Mouse (Mus musculus) forebrain, embryonic 14.5 days (tissue): ENCODE measurements around the gene Clrn1. TPM values are rescaled to one million over a fixed set of nuclear protein-coding genes. Genes with fewer than 3 reads are reported as not detected.
A peak's percentile ranks its signal among the peaks of the same experiment; 100 is the strongest.

Experiments
- ATAC-seq: fragments of 200-750 bp; cut with Nextera tagmentation; 2 replicates; pipeline ENCODE4 v1.8.0; 2017; ENCODE audit warnings: mild to moderate bottlenecking, moderate library complexity
- DNase-seq: peaks from one replicate; pipeline ENCODE4 v3.0.0-alpha.2; 2015; ENCODE audit warnings: low spot score
- H3K27ac ChIP-seq: fragments of 300-500 bp; sonication (generic); 2 replicates; pipeline ENCODE4 v1.5.1; 2014; ENCODE audit warnings: low read depth, mild to moderate bottlenecking, control low read depth, low read length, moderate library complexity
- H3K27me3 ChIP-seq: fragments of 300-500 bp; sonication (generic); replicated peaks from 2 replicates; pipeline ENCODE4 v1.6.1; 2014; ENCODE audit warnings: low read length, control low read depth, mixed read lengths; ENCODE audit not compliant: control insufficient read depth, insufficient read depth
- H3K36me3 ChIP-seq: fragments of 300-500 bp; sonication (generic); 2 replicates; pipeline ENCODE4 v1.6.1; 2014; ENCODE audit warnings: low read length, control low read depth; ENCODE audit not compliant: control insufficient read depth, insufficient read depth
- H3K4me1 ChIP-seq: fragments of 300-500 bp; sonication (generic); 2 replicates; pipeline ENCODE4 v1.6.1; 2014; ENCODE audit warnings: antibody characterized with exemption, low read length, control low read depth; ENCODE audit not compliant: control insufficient read depth, insufficient read depth
- H3K4me2 ChIP-seq: fragments of 300-500 bp; sonication (generic); 2 replicates; pipeline ENCODE4 v1.6.1; 2014; ENCODE audit warnings: mild to moderate bottlenecking, control low read depth, low read length
- H3K4me3 ChIP-seq: fragments of 300-500 bp; sonication (generic); 2 replicates; pipeline ENCODE4 v1.5.1; 2014; ENCODE audit warnings: low read depth, low read length, control low read depth
- H3K9ac ChIP-seq: fragments of 300-500 bp; sonication (generic); 2 replicates; pipeline ENCODE4 v1.6.1; 2014; ENCODE audit warnings: mild to moderate bottlenecking, low read length, control low read depth, moderate library complexity
- H3K9me3 ChIP-seq: fragments of 300-500 bp; sonication (generic); replicated peaks from 2 replicates; pipeline ENCODE4 v1.6.1; 2016; ENCODE audit warnings: low read length, control low read depth, mixed read lengths; ENCODE audit not compliant: control insufficient read depth
- WGBS: fragments of 180-500 bp; shearing (Covaris S2); extraction: QIAGEN DNeasy Blood & Tissue Kit; methylation state at CpG from one replicate; pipeline ENCODE4 v1.1.7; 2014; 5-methylcytosine and 5-hydroxymethylcytosine counted together
- polyA plus RNA-seq: library from polyadenylated mRNA; unstranded; fragments of >200 nt; fragmentation: Nextera tagmentation; extraction: Ambion mirVana; gene quantifications from 2 replicates; pipeline ENCODE4 v1.2.1, GENCODE M21; 2014

Gene Clrn1
- polyA plus RNA-seq, 1 experiment from 2014 or later, result 0.51 TPM

GRCm38 (mm10) chr3:58862976-58863375, 22.2 kb downstream of the Clrn1 start:
- WGBS, result 77% methylated on average over 2 of the region's 2 CpGs
- ATAC-seq (no peak), DNase-seq (no peak)

DNA sequence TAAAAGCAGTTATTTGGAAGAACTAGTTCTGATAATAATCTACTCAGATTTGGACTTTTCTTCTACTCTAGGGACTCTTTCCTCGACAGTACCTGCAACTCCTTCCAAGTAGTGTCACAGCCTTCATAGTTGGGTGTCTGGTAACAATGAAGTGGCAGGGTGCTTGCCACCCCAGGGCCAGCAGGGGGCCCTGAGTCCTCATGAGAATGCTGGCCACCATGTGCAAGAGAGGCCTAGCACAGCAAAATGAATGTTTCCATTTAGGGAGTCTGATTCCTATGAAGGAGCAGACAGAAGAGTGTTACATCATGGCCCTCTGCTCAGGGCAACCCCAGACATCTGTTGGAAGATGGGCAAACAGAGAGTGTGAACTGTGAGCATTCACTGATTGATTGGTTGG, 41.7 kb downstream of the Clrn1 start:
- H3K27ac ChIP-seq, result no peak overlapping the region
- H3K4me3 ChIP-seq, result no peak overlapping the region
- no peaks in the 10 kb centered on the region for H3K4me1 ChIP-seq
- ATAC-seq (0 out of 2 replicates have a peak, but pooled peaks have one; percentile 34), DNase-seq (peak; percentile 42)
- H3K36me3 ChIP-seq, result no peaks in the 10 kb centered on the region
- H3K9me3 ChIP-seq, result no peaks in the 10 kb centered on the region
- no peak overlapping the region for H3K9ac ChIP-seq
- no peaks in the 10 kb centered on the region for H3K27me3 ChIP-seq
- 79% methylated on average over 1 of the region's 1 CpGs for WGBS
- H3K4me2 ChIP-seq, result no peak overlapping the region

More at GRCm38 (mm10) chr3:58862976-58863375, 22.2 kb downstream of the Clrn1 start:
- H3K36me3 ChIP-seq, result no peaks in the 10 kb centered on the region
- no peak overlapping the region for H3K4me2 ChIP-seq
- H3K4me3 ChIP-seq, result no peak overlapping the region
- no peaks in the 10 kb centered on the region for H3K9me3 ChIP-seq
- no peak overlapping the region for H3K9ac ChIP-seq
- no peaks in the 10 kb centered on the region for H3K4me1 ChIP-seq
- no peak overlapping the region for H3K27ac ChIP-seq
- no peaks in the 10 kb centered on the region for H3K27me3 ChIP-seq

- no peak overlapping the region for H3K9ac ChIP-seq
- H3K9me3 ChIP-seq, result no peaks in the 10 kb centered on the region
- H3K27ac ChIP-seq, result no peak overlapping the region
- peak; percentile 61 for DNase-seq
- 86% methylated on average over 5 of the region's 5 CpGs for WGBS
- H3K27me3 ChIP-seq, result no peaks in the 10 kb centered on the region
- 0 out of 2 replicates have a peak, but pooled peaks have one; percentile 66 for ATAC-seq
- H3K36me3 ChIP-seq, result no peaks in the 10 kb centered on the region
- H3K4me3 ChIP-seq, result no peak overlapping the region
- H3K4me1 ChIP-seq, result no peaks in the 10 kb centered on the region
- H3K4me2 ChIP-seq, result no peak overlapping the region
Observed at GRCm38 (mm10) chr3:58833442-58834160, 51.5 kb downstream of the Clrn1 start.

DNA sequence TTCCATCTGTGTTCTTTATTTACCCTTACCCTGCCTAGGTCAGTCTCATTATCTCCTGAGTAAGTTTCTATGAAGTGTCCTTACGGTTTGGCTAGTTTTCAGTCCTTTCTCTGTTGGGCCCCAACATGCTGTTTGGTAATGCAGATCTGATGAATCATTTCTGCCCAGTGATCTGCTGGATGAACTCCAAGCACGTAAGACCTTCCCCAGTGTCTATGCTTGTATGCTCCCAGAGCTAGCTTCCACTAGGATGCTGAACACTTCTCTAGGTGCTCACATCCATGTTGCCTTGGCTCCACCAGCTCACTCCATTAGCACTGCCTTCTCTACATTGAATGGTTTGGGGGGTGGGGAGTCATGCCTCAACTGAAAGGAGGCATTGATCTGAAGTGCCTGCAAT, 52.3 kb downstream of the Clrn1 start:
- Histone ChIP-seq H3K4me3 (no peak overlapping the region), H3K9me3 (no peaks in the 10 kb centered on the region), H3K9ac (no peak overlapping the region), H3K4me2 (no peak overlapping the region), H3K36me3 (no peaks in the 10 kb centered on the region), H3K27ac (no peak overlapping the region), H3K27me3 (no peaks in the 10 kb centered on the region), H3K4me1 (no peaks in the 10 kb centered on the region)
- DNase-seq (no peak), ATAC-seq (no peak)
- WGBS, result 76% methylated on average over 2 of the region's 2 CpGs

DNA sequence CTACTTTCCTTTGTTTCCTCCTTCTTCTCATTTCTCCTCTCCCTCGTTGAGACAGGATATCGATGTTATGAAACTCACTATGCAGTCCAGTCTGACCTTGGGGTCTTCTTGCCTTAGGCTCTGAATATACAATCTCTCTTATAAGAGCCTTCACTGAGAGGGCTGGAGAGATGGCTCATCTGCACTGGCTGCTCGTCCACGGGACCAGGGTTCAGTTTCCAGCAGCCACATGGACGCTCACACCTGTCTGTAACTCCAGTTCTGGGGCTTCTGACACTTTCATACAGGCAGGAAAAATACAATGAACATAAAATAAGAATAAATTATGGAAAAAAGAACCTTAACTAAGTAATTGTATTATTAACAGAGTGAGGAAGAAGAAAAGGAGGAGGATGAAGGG, 53.6 kb downstream of the Clrn1 start:
- 87% methylated on average over 5 of the region's 5 CpGs for WGBS
- H3K27me3 ChIP-seq, result no peaks in the 10 kb centered on the region
- H3K27ac ChIP-seq, result no peak overlapping the region
- H3K4me3 ChIP-seq, result no peak overlapping the region
- ATAC-seq (no peak), DNase-seq (no peak)
- no peaks in the 10 kb centered on the region for H3K36me3 ChIP-seq
- no peaks in the 10 kb centered on the region for H3K4me1 ChIP-seq
- no peak overlapping the region for H3K4me2 ChIP-seq
- no peak overlapping the region for H3K9ac ChIP-seq
- no peaks in the 10 kb centered on the region for H3K9me3 ChIP-seq

DNA sequence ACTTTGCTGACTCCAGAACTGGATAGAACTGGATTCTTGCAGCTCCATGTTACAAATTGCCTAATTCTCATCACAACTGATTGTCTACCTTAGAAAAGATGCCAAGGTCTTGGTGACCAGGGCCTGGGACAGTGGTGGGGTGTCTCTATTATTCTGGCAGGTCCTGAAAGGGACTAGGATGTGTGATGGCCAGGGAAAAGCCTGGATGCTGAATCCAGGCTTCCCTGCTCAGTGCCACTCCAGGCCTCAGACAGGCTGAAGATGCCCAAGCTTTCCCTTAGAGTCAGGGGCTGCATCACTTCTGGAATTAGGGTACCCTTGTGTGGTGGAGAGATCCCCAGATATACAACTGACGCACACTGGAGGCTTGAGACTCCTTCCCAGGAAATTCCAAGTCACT, 55.2 kb downstream of the Clrn1 start:
- no peak overlapping the region for H3K4me3 ChIP-seq
- no peaks in the 10 kb centered on the region for H3K27me3 ChIP-seq
- no peaks in the 10 kb centered on the region for H3K9me3 ChIP-seq
- no peaks in the 10 kb centered on the region for H3K36me3 ChIP-seq
- ATAC-seq, result no peak
- no peak overlapping the region for H3K27ac ChIP-seq
- no peak overlapping the region for H3K4me2 ChIP-seq
- no peak for DNase-seq
- no peak overlapping the region for H3K9ac ChIP-seq
- H3K4me1 ChIP-seq, result no peaks in the 10 kb centered on the region
- WGBS, result 92% methylated on average over 1 of the region's 1 CpGs

DNA sequence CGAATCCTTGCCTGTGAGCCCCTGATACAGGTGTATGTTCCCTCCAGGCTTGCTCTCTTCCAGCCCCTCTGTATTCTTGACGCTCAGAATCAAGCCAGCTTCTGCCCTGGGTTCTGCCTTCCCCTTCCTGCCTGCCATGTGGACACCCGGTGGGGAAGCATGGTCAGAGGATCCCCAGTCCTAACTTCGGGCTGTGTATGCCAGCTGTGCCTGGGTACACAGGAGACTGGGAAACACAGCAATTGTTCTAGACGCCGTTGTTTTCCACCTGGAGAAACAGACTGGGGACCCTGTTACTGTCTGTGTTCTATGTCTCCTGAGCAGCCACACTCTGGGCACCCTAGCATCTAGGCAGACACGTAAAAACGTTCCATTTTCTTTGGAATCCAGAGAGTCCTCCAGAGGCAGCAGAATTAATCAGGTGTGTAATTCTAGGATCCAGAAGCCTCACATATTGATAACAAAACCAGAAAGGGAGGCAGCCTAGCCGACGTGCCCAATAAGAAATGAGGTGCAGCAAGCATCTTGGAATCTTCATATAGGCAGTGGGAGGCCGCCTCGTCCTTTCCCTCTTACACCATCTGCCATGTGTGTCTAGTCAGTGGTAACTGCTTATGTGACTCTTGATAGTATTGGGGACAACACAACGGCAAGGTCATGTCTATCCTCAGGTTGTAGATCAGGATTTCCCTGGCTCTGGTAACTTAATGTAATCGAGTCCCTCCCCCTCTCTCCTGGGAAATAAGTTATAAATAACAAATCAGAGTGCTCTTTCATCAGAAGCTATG, 56.6 kb downstream of the Clrn1 start:
- H3K4me3 ChIP-seq, result no peak overlapping the region
- no peak overlapping the region for H3K27ac ChIP-seq
- ATAC-seq (no peak), DNase-seq (no peak)
- H3K36me3 ChIP-seq, result no peaks in the 10 kb centered on the region
- H3K4me2 ChIP-seq, result no peak overlapping the region
- no peaks in the 10 kb centered on the region for H3K27me3 ChIP-seq
- no peaks in the 10 kb centered on the region for H3K9me3 ChIP-seq
- H3K9ac ChIP-seq, result no peak overlapping the region
- 88% methylated on average over 14 of the region's 14 CpGs for WGBS
- H3K4me1 ChIP-seq, result no peaks in the 10 kb centered on the region

DNA sequence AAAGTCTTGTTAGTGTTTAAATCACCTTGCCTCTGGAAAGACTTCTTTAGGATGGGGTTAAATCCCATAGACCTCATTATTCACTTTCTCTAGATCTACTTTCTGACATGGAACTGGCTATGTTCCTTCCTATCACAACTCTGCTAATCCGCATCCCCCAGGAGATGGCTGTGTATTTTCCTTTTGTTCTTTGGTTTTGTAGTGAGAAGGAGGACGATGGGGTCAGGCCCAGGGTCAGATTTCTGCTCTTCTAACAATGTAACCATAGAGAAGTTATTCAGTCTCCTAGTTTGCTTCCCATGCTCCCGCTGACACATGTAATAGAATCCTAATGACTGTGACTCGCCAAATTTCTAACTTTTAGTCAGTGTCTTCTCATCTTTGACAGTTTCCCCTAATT, 58.9 kb downstream of the Clrn1 start:
- no peaks in the 10 kb centered on the region for H3K27me3 ChIP-seq
- WGBS, result 7% methylated on average over 4 of the region's 4 CpGs
- DNase-seq (peak; percentile 15), ATAC-seq (no peak)
- H3K36me3 ChIP-seq, result no peaks in the 10 kb centered on the region
- no peak overlapping the region for H3K27ac ChIP-seq
- no peak overlapping the region for H3K9ac ChIP-seq
- no peak overlapping the region for H3K4me3 ChIP-seq
- H3K4me1 ChIP-seq, result no peaks in the 10 kb centered on the region
- no peaks in the 10 kb centered on the region for H3K9me3 ChIP-seq
- H3K4me2 ChIP-seq, result no peak overlapping the region

DNA sequence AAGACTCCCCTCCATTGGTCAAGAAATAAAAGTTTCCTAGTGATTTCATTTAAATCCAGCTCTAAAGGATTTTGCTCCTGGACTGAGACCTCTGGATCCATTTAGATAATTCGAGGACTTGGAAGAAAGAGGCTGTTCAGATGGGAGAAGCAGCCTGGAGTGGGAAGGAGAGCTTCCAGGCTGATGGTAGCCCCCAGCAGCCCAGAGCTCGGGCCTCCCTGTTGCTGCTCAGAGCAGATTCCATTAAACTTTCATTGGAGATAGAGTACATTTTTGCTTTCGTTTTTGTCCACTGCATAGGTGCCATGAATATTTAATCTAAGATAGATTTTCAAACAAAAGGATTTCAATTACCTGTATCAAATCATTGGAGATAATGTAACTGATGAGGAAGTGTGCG, 62.9 kb downstream of the Clrn1 start, which contains the start of gene Mindy4b-ps:
Mindy4b-ps (minus strand) TSS at position 101 of the 400 bp plus-strand sequence.
- WGBS, result 76% methylated on average over 4 of the region's 4 CpGs
- no peak for ATAC-seq
- Histone ChIP-seq H3K27ac (no peak within 1 kb of the TSS), H3K4me1 (no peaks in the 10 kb centered on the region), H3K4me3 (no peak within 1 kb of the TSS), H3K4me2 (no peak within 1 kb of the TSS), H3K9ac (no peak within 1 kb of the TSS), H3K27me3 (no peaks in the 10 kb centered on the region), H3K36me3 (no peaks in the 10 kb centered on the region), H3K9me3 (no peaks in the 10 kb centered on the region)
- no peak for DNase-seq
